Mouse (Mus musculus) liver, embryonic 11.5 days (tissue): Measurements from ENCODE around the gene Tcta. TPM values are rescaled to one million over a fixed set of nuclear protein-coding genes. Genes with fewer than 3 reads are reported as not detected.

Experiments
- ATAC-seq: fragments of 200-750 bp; cut with Nextera tagmentation; replicated peaks from 2 replicates; pipeline ENCODE4 v1.8.0; 2017; ENCODE audit warnings: moderate number of reproducible peaks, mild to moderate bottlenecking, moderate TSS enrichment, moderate library complexity; ENCODE audit not compliant: low FRiP score
- DNase-seq: peaks from one replicate; pipeline ENCODE4 v3.0.0-alpha.2; 2017; ENCODE audit warnings: low spot score
- H3K27ac ChIP-seq: fragments of 300-500 bp; sonication (generic); 2 replicates; pipeline ENCODE4 v1.5.1; 2014; ENCODE audit warnings: mild to moderate bottlenecking, low read depth, low read length, control low read depth
- H3K27me3 ChIP-seq: fragments of 300-500 bp; sonication (generic); replicated peaks from 2 replicates; pipeline ENCODE4 v1.6.1; 2014; ENCODE audit warnings: low read length, mixed read lengths; ENCODE audit not compliant: control insufficient read depth, insufficient read depth
- H3K36me3 ChIP-seq: fragments of 300-500 bp; sonication (generic); 2 replicates; pipeline ENCODE4 v1.6.1; 2014; ENCODE audit warnings: mild to moderate bottlenecking, low read length, moderate library complexity, mixed read lengths; ENCODE audit not compliant: control insufficient read depth, insufficient read depth
- H3K4me1 ChIP-seq: fragments of 300-500 bp; sonication (generic); replicated peaks from 2 replicates; pipeline ENCODE4 v1.6.1; 2014; ENCODE audit warnings: low read length, mixed read lengths; ENCODE audit not compliant: control insufficient read depth, insufficient read depth
- H3K4me2 ChIP-seq: fragments of 300-500 bp; sonication (generic); 2 replicates; pipeline ENCODE4 v1.6.1; 2014; ENCODE audit warnings: mild to moderate bottlenecking, control low read depth, moderate library complexity
- H3K4me3 ChIP-seq: fragments of 300-500 bp; sonication (generic); 2 replicates; pipeline ENCODE4 v1.5.1; 2014; ENCODE audit warnings: low read depth, low read length, control low read depth
- H3K9ac ChIP-seq: fragments of 300-500 bp; sonication (generic); 2 replicates; pipeline ENCODE4 v1.6.1; 2014; ENCODE audit warnings: low read depth, low read length, control low read depth
- H3K9me3 ChIP-seq: fragments of 300-500 bp; sonication (generic); 2 replicates; pipeline ENCODE4 v1.6.1; 2016; ENCODE audit warnings: low read length, inconsistent platforms, mixed read lengths; ENCODE audit not compliant: control insufficient read depth
- WGBS: fragments of 180-500 bp; shearing (Covaris S2); extraction: QIAGEN DNeasy Blood & Tissue Kit; methylation state at CpG from one replicate; pipeline ENCODE4 v1.1.7; 2014; 5-methylcytosine and 5-hydroxymethylcytosine counted together
- polyA plus RNA-seq: library from polyadenylated mRNA; unstranded; fragments of >200 nt; fragmentation: Nextera tagmentation; extraction: Ambion mirVana; gene quantifications from 2 replicates; pipeline ENCODE4 v1.2.1, GENCODE M21; 2014

Gene Tcta
- polyA plus RNA-seq, 1 experiment from 2014 or later, result 14.9 TPM

DNA sequence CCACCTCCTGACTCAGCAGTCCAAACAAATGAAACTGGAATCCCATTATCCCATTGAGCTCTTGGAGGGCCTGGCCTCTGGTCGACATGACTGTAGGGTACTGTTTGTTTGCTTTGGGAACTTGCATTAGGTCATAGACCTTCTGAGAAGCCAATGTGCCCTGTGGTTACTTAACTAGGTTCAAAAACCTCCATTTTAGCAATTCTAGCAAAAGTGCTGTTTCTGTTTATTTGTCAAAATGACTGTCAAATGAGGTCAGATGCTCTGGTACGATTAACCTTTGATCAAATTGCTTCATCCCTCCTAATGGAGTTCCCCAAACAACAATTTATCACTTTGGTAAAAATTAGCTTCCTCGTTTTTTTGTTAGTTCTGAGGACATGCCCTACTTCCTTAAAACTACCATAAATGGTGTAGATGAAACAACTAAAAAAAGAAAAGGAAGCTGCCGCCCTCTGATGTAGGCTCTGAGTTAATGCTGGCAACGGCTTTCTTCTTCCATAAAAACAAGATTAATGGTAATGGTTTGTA is 36.4 kb upstream of the Tcta start:
- Histone ChIP-seq H3K27ac (peak overlapping the region; percentile 98), H3K4me3 (no peak overlapping the region), H3K27me3 (no peaks in the 10 kb centered on the region), H3K36me3 (peaks cover 4% of the 10 kb centered on the region; the same call in 1 of the 2 replicates), H3K9me3 (no peaks in the 10 kb centered on the region), H3K4me2 (peak overlapping the region; percentile 74), H3K9ac (peak overlapping the region; percentile 89), H3K4me1 (peaks cover 48% of the 10 kb centered on the region)
- no peak for ATAC-seq
- 27% methylated on average over 5 of the region's 5 CpGs for WGBS
- DNase-seq, result no peak

DNA sequence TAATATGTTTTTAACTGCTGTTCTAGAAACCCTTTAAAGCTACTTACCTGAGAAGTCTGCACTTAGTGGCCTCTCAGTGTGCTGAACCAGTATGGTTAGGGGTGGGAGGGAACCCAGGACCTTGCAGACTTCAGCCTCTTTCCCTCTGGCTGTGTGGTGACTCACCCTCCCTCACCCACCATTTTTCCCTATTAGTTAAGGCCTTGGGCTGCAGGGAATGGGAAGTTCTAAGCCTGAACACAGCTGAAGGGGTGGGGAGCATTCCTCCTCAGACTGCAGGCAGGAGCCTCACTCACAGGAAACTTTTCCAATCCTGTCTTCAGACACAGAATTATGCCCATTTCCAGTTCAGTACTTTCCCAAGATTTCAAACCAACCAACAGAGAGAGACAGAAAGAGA is 35.8 kb upstream of the Tcta start:
- ATAC-seq (no peak), DNase-seq (no peak)
- Histone ChIP-seq H3K4me2 (peak overlapping the region; percentile 74), H3K4me3 (peak overlapping the region; percentile 71), H3K36me3 (peaks cover 4% of the 10 kb centered on the region; the same call in 1 of the 2 replicates), H3K9me3 (no peaks in the 10 kb centered on the region), H3K4me1 (peaks cover 48% of the 10 kb centered on the region), H3K27me3 (no peaks in the 10 kb centered on the region), H3K9ac (peak overlapping the region; percentile 89), H3K27ac (peak overlapping the region; percentile 98)

- Histone ChIP-seq H3K27me3 (no peaks in the 10 kb centered on the region), H3K27ac (peak overlapping the region; percentile 98), H3K4me2 (peak overlapping the region; percentile 74), H3K36me3 (peaks cover 6% of the 10 kb centered on the region), H3K4me1 (peaks cover 48% of the 10 kb centered on the region), H3K9me3 (no peaks in the 10 kb centered on the region), H3K9ac (peak overlapping the region; percentile 89), H3K4me3 (peak overlapping the region; percentile 71)
- ATAC-seq (no peak), DNase-seq (no peak)
- 63% methylated on average over 5 of the region's 5 CpGs for WGBS
Measured at GRCm38 (mm10) chr9:108341139-108341475, 35.1 kb upstream of the Tcta start.

DNA sequence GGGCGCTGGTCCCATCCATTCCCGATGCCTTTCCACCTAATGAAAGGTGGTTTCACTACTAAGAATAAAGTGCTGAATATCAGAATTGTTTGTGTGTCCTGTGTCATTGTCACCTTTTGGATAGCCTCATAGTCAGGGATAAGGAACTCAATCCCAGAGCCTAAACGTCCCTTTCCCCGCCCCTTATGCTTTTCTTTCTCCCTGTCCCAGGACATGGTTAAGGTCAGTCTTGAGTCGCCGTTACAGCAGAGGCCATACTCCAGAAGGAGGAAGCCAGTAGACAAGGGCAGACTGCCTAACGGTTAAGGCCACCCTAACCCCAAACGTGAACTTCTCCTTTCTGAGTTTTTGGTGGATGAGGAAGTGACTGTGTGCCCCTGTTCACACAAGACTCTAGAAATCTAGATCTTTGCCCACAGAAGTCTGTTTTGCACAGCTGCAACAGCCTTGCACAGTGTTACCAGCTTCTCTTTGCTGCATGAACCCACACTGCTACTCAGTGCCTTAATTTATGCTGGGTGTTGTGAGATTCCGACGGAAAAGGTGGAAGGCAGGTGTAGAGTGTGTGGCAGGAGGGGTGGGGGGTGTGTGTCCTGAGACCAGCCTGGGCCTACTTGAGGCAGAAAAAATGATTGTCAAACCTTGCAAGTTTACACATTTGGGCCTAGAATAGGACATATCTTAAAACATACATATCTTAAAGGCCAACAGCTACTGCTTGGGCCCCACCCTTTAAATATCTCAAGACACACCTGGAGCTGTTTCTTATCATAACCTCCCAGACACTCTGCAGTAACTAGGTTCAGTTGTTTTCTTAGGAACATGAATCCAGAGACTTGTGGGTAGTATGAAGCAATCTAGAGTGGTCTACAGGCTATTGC is 34.5 kb upstream of the Tcta start:
- Histone ChIP-seq H3K27me3 (no peaks in the 10 kb centered on the region), H3K4me1 (peaks cover 48% of the 10 kb centered on the region), H3K36me3 (peaks cover 7% of the 10 kb centered on the region), H3K4me3 (peak overlapping the region; percentile 71), H3K9ac (peak overlapping the region; percentile 89), H3K4me2 (peak overlapping the region; percentile 74), H3K9me3 (no peaks in the 10 kb centered on the region), H3K27ac (peak overlapping the region; percentile 98)
- ATAC-seq (peak; percentile 71), DNase-seq (peak; percentile 65)
- WGBS, result 25% methylated on average over 10 of the region's 10 CpGs

GRCm38 (mm10) chr9:108339886-108340257 is 33.9 kb upstream of the Tcta start:
- no peak for ATAC-seq
- DNase-seq, result peak; percentile 52

DNA sequence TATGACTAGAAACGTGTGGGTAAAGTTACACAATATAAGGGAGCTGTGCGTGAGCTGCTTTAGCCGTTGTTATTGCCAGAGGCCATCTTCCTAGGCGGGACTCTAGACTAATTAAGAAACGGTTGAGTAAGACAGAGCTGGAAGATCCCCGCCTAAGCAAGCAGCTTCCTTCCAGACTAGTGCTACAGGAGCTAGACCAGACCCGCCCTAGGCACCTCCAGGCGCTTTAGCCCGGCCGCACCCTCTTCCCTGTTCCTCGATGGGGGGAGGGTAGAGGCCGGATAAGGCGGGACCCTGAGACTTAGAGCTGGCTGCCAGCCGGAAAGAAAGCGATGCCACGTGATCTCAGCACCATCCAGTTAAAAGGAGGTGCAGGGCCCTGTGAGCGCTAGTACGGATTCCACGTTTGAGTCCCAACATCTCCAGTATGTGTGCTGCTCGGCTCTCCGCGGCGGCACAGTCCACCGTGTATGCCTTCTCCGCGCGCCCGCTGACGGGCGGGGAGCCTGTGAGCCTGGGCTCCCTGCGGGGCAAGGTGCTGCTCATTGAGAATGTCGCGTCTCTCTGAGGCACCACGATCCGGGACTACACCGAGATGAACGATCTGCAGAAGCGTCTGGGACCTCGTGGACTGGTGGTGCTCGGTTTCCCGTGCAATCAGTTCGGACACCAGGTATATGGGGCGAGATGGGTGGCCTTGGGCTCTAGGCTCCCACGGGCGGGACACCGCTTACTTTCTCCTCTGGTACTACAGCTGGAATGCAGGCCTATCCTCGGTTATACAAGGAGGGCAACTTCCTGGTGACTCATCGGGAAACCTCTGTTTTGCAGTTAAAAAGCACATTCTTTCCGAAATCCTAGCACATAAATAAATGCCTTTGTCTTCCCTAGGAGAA is 33.2 kb upstream of the Tcta start, which contains the start of gene Gpx1:
TSS of gene Gpx1 (plus strand) at position 18 of the 896 bp plus-strand sequence.
- H3K36me3 ChIP-seq, result peaks cover 21% of the 10 kb centered on the region

More at GRCm38 (mm10) chr9:108339886-108340257, 33.9 kb upstream of the Tcta start:
- H3K4me1 ChIP-seq, result peaks cover 48% of the 10 kb centered on the region
- H3K4me3 ChIP-seq, result peak overlapping the region; percentile 71
- H3K27ac ChIP-seq, result peak overlapping the region; percentile 98
- H3K27me3 ChIP-seq, result no peaks in the 10 kb centered on the region
- peak overlapping the region; percentile 74 for H3K4me2 ChIP-seq
- H3K36me3 ChIP-seq, result peaks cover 14% of the 10 kb centered on the region
- H3K9ac ChIP-seq, result peak overlapping the region; percentile 89
- H3K9me3 ChIP-seq, result no peaks in the 10 kb centered on the region
- 4% methylated on average over 20 of the region's 20 CpGs for WGBS

GRCm38 (mm10) chr9:108338551-108338885 is 32.6 kb upstream of the Tcta start:
- 25% methylated on average over 6 of the region's 6 CpGs for WGBS
- Histone ChIP-seq H3K36me3 (peaks cover 21% of the 10 kb centered on the region), H3K27ac (peak overlapping the region; percentile 98), H3K9ac (peak overlapping the region; percentile 89), H3K4me1 (peaks cover 37% of the 10 kb centered on the region), H3K4me3 (peak overlapping the region; percentile 71), H3K4me2 (peak overlapping the region; percentile 74), H3K27me3 (no peaks in the 10 kb centered on the region), H3K9me3 (no peaks in the 10 kb centered on the region)
- ATAC-seq (no peak), DNase-seq (peak; percentile 38)

More for the DNA sequence above, 33.2 kb upstream of the Tcta start, which contains the start of gene Gpx1:
- DNase-seq (peak; percentile 95), ATAC-seq (peak; percentile 93)
- Histone ChIP-seq H3K27me3 (no peaks in the 10 kb centered on the region), H3K4me1 (peaks cover 43% of the 10 kb centered on the region), H3K9me3 (no peaks in the 10 kb centered on the region), H3K4me2 (peak within 1 kb of the TSS; percentile 74), H3K4me3 (peak within 1 kb of the TSS; percentile 71), H3K27ac (peak within 1 kb of the TSS; percentile 98), H3K9ac (peak within 1 kb of the TSS; percentile 89)
- WGBS, result under 1% methylated on average over 49 of the region's 49 CpGs

GRCm38 (mm10) chr9:108337848-108338550 is 32.0 kb upstream of the Tcta start:
- H3K27me3 ChIP-seq, result no peaks in the 10 kb centered on the region
- peak overlapping the region; percentile 74 for H3K4me2 ChIP-seq
- H3K4me1 ChIP-seq, result peaks cover 31% of the 10 kb centered on the region
- ATAC-seq, result no peak
- WGBS, result 58% methylated on average over 10 of the region's 10 CpGs
- H3K9me3 ChIP-seq, result no peaks in the 10 kb centered on the region
- peak overlapping the region; percentile 71 for H3K4me3 ChIP-seq
- peaks cover 21% of the 10 kb centered on the region for H3K36me3 ChIP-seq
- H3K9ac ChIP-seq, result peak overlapping the region; percentile 89
- H3K27ac ChIP-seq, result peak overlapping the region; percentile 98
- no peak for DNase-seq
